Mouse (Mus musculus): ENCODE results near the gene Gm28047.
"Not testable (repeated sequence)": the region's sequence is repeated elsewhere in the genome, so short reads cannot be mapped to it uniquely, and the experiment has no call there.

DNA sequence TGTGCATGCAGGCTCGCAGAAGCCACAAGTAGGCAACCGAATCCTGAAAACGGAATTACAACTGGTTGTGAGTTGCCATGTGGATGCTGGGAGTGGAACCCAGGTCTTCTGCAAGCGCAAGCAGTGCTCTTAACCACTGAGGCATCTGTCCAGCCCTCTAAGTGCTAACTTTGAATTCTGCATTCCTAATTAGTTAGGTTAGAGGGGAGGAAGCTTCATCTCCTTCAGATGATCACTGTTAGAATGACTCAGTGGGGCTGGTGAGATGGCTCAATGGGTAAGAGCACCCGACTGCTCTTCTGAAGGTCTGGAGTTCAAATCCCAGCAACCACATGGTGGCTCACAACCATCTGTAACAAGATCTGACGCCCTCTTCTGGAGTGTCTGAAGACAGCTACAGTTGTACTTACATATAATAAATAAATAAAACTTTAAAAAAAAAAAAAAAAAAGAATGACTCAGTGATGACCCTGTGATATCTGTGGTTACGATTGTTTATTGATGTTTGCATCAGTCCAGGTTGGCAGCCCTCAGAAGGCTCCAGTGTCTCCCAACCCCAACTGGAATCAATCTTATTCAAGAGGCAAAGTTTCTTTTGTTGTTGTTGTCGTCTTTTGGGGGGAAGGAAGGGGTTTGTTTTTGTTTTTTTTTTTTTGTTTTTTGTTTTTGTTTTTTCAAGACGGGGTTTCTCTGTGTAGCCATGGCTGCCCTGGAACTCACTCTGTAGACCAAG lies 27.2 kb upstream of the Gm28047 start:
- not testable (repeated sequence) for TF ChIP-seq CEBPB (IDR thresholded peaks at IDR 0.05; ENCODE audit: low read depth); MYOD1 (IDR thresholded peaks at IDR 0.05; ENCODE audit: control insufficient read depth, insufficient read length, low read depth); CTCF (IDR thresholded peaks at IDR 0.05; ENCODE audit: control insufficient read depth, insufficient read depth, insufficient read length); MYOG (IDR thresholded peaks at IDR 0.05; ENCODE audit: control insufficient read depth, extremely low read depth, insufficient read length); MAX (IDR thresholded peaks at IDR 0.05); USF1 (IDR thresholded peaks at IDR 0.05; ENCODE audit: low read depth); FOSL1 (IDR thresholded peaks at IDR 0.05; ENCODE audit: insufficient read depth, low read length, poor library complexity, severe bottlenecking)
